Mouse (Mus musculus) bone marrow macrophage, adult 2 months (primary cell): ENCODE results near the gene Phox2b.

ENCODE experiments used
- CTCF ChIP-seq: IDR thresholded peaks from 2 replicates; pipeline ENCODE4 v1.5.1; 2012; ENCODE audit warnings: low read depth, mild to moderate bottlenecking, low read length, moderate library complexity
- POLR2A ChIP-seq: IDR thresholded peaks from 2 replicates; pipeline ENCODE4 v1.6.1; 2012; ENCODE audit warnings: mild to moderate bottlenecking, low read depth, low read length, borderline replicate concordance

- no peak for TF ChIP-seq CTCF
- TF ChIP-seq POLR2A: no peak
Observed at GRCm38 (mm10) chr5:67103016-67103415, 3.9 kb upstream of the Phox2b start.
